Comparison of ENCODE assay signal across 8 mouse cellular contexts in genomic region chr2:101678236-101679021, GRCm38 (mm10). TPM values are rescaled to one million over a fixed set of nuclear protein-coding genes. Genes with fewer than 3 reads are reported as not detected.
A peak's percentile ranks its signal among the peaks of the same experiment; 100 is the strongest.
DNase-seq lines count a peak whose midpoint lies in the region; ATAC-seq lines count a peak whose summit lies in the region.

Traf6 (plus strand) TSS chr2:101678429.

- no peaks in the 10 kb centered on the region for H3K36me3 ChIP-seq in hindbrain, embryonic 13.5 days

- peak within 1 kb of the TSS; percentile 96 for H3K9ac ChIP-seq in hindbrain, embryonic 13.5 days

- DNase-seq in T-cell, adult 2 months (ENCODE audit: low spot score), result peak; percentile 87
- DNase-seq in cerebellum, postnatal 25 days, result peak; percentile 78 to 87
- peak; percentile 54 to 65 for DNase-seq in frontal cortex, postnatal 25 days (ENCODE audit: low spot score in 2 of 2)
- peak; percentile 69 to 81 for DNase-seq in layer of hippocampus, postnatal 25 days (ENCODE audit: extremely low spot score in 1 of 2, low spot score in 1 of 2)
- DNase-seq in lung, postnatal 25 days (ENCODE audit: low spot score), result peak; percentile 89
- DNase-seq in retina, adult 2 months (ENCODE audit: low read depth, low spot score), result peak; percentile 55
- peak; percentile 89 for DNase-seq in thymus, postnatal 25 days

- H3K4me3 ChIP-seq in hindbrain, embryonic 13.5 days, result peak within 1 kb of the TSS; percentile 97

- peaks cover 6% of the 10 kb centered on the region; the same call in 1 of the 2 replicates for H3K27me3 ChIP-seq in hindbrain, embryonic 13.5 days

- peak within 1 kb of the TSS; percentile 89 for H3K4me2 ChIP-seq in hindbrain, embryonic 13.5 days

- H3K4me1 ChIP-seq in hindbrain, embryonic 13.5 days (replicated peaks), result peaks cover 16% of the 10 kb centered on the region

- H3K27ac ChIP-seq in hindbrain, embryonic 13.5 days, result peak within 1 kb of the TSS; percentile 72

- WGBS in hindbrain, embryonic 13.5 days, result under 1% methylated on average over 67 of the region's 68 CpGs

- peak; percentile 91 for ATAC-seq in hindbrain, embryonic 13.5 days (ENCODE audit: low FRiP score)

- no peaks in the 10 kb centered on the region for H3K9me3 ChIP-seq in hindbrain, embryonic 13.5 days

RNA-seq across cellular contexts. Expression of gene Traf6, which starts in this region (rescaled TPM):
- 6.6 and 6.8 TPM in 2 replicates for polyA plus RNA-seq in hindbrain, embryonic 13.5 days (2015; fragmentation: Nextera tagmentation; extraction: Ambion mirVana)
- total RNA-seq in layer of hippocampus, postnatal 25 days (2021), result 10 to 100 TPM; 14.0 to 14.7 TPM

Comparison
In these comparisons a context has a peak if more than half of its experiments do, and no peak if none do; other contexts are left out.
1. Peak in every context shown above with its lines: DNase-seq, ATAC-seq, H3K4me3 ChIP-seq and H3K27ac ChIP-seq.